Mouse (Mus musculus) midbrain, embryonic 10.5 days (tissue): ENCODE measurements at regions not wholly inside any gene's neighbourhood (a gene's known extent, or its start where the extent isn't known, plus 50 kb on each side); places are given as distances from the start of the nearest gene placed in this dataset.

Experiments used
- DNase-seq: peaks from one replicate; pipeline ENCODE4 v3.0.0-alpha.2; 2017; ENCODE audit warnings: low spot score
- H3K27ac ChIP-seq: fragments of 300-500 bp; sonication (generic); replicated peaks from 2 replicates; pipeline ENCODE4 v1.5.1; 2016; ENCODE audit warnings: mild to moderate bottlenecking
- H3K27me3 ChIP-seq: fragments of 300-500 bp; sonication (generic); 2 replicates; pipeline ENCODE4 v1.6.1; 2016; ENCODE audit warnings: low read depth, mild to moderate bottlenecking; ENCODE audit not compliant: poor library complexity, severe bottlenecking
- H3K36me3 ChIP-seq: fragments of 300-500 bp; sonication (generic); 2 replicates; pipeline ENCODE4 v1.6.1; 2016; ENCODE audit warnings: mild to moderate bottlenecking, moderate library complexity
- H3K4me1 ChIP-seq: fragments of 300-500 bp; sonication (generic); 2 replicates; pipeline ENCODE4 v1.6.1; 2016
- H3K4me3 ChIP-seq: fragments of 300-500 bp; sonication (generic); 2 replicates; pipeline ENCODE4 v1.5.1; 2016; ENCODE audit warnings: mild to moderate bottlenecking, moderate library complexity
- H3K9me3 ChIP-seq: fragments of 300-500 bp; sonication (generic); replicated peaks from 2 replicates; pipeline ENCODE4 v1.6.1; 2016; ENCODE audit warnings: mild to moderate bottlenecking
- WGBS: fragments of 180-500 bp; shearing (Covaris S2); methylation state at CpG from one replicate; pipeline ENCODE4 v1.1.7; 2016; 5-methylcytosine and 5-hydroxymethylcytosine counted together

GRCm38 (mm10) chr13:102545845-102546615 lies 147.3 kb upstream of the Cd180 start:
- Histone ChIP-seq H3K27me3 (no peaks in the 10 kb centered on the region), H3K4me3 (no peak overlapping the region), H3K4me1 (peaks cover 13% of the 10 kb centered on the region), H3K36me3 (no peaks in the 10 kb centered on the region), H3K9me3 (no peaks in the 10 kb centered on the region), H3K27ac (no peak overlapping the region)
- WGBS: 82% methylated on average over 17 of the region's 17 CpGs
- DNase-seq: no peak

GRCm38 (mm10) chr13:102548252-102548651 lies 145.1 kb upstream of the Cd180 start:
- Histone ChIP-seq H3K4me3 (no peak overlapping the region), H3K9me3 (no peaks in the 10 kb centered on the region), H3K27ac (no peak overlapping the region), H3K27me3 (no peaks in the 10 kb centered on the region), H3K4me1 (peaks cover 13% of the 10 kb centered on the region), H3K36me3 (no peaks in the 10 kb centered on the region)
- 50% methylated on average over 6 of the region's 6 CpGs for WGBS
- DNase-seq: no peak

GRCm38 (mm10) chr13:102566846-102567572 lies 126.3 kb upstream of the Cd180 start:
- Histone ChIP-seq H3K4me3 (no peak overlapping the region), H3K27me3 (no peaks in the 10 kb centered on the region), H3K4me1 (no peaks in the 10 kb centered on the region), H3K27ac (no peak overlapping the region), H3K9me3 (no peaks in the 10 kb centered on the region), H3K36me3 (no peaks in the 10 kb centered on the region)
- WGBS: 87% methylated on average over 3 of the region's 3 CpGs
- no peak for DNase-seq

GRCm38 (mm10) chr13:102569580-102569979 lies 123.8 kb upstream of the Cd180 start:
- Histone ChIP-seq H3K36me3 (no peaks in the 10 kb centered on the region), H3K4me1 (peaks cover 10% of the 10 kb centered on the region), H3K9me3 (no peaks in the 10 kb centered on the region), H3K4me3 (no peak overlapping the region), H3K27me3 (no peaks in the 10 kb centered on the region), H3K27ac (no peak overlapping the region)
- WGBS: 84% methylated on average over 3 of the region's 3 CpGs
- DNase-seq: no peak

- H3K27ac ChIP-seq: no peak overlapping the region
- peaks cover 10% of the 10 kb centered on the region for H3K4me1 ChIP-seq
- H3K27me3 ChIP-seq: no peaks in the 10 kb centered on the region
- 90% methylated on average over 1 of the region's 1 CpGs for WGBS
- H3K9me3 ChIP-seq: no peaks in the 10 kb centered on the region
- DNase-seq: no peak
- H3K36me3 ChIP-seq: no peaks in the 10 kb centered on the region
- H3K4me3 ChIP-seq: no peak overlapping the region
Measured at GRCm38 (mm10) chr13:102570286-102570685, 123.1 kb upstream of the Cd180 start.

GRCm38 (mm10) chr13:102573286-102573921 lies 120.0 kb upstream of the Cd180 start:
- no peak for DNase-seq
- H3K4me1 ChIP-seq: peaks cover 10% of the 10 kb centered on the region
- H3K27me3 ChIP-seq: no peaks in the 10 kb centered on the region
- no peak overlapping the region for H3K4me3 ChIP-seq
- H3K27ac ChIP-seq: peak overlapping the region; percentile 24; the same call in 1 of the 2 replicates
- H3K9me3 ChIP-seq: no peaks in the 10 kb centered on the region
- H3K36me3 ChIP-seq: no peaks in the 10 kb centered on the region
- WGBS: 66% methylated on average over 5 of the region's 5 CpGs

- 79% methylated on average over 7 of the region's 7 CpGs for WGBS
- Histone ChIP-seq H3K36me3 (no peaks in the 10 kb centered on the region), H3K9me3 (no peaks in the 10 kb centered on the region), H3K27ac (no peak overlapping the region), H3K27me3 (no peaks in the 10 kb centered on the region), H3K4me1 (peaks cover 10% of the 10 kb centered on the region), H3K4me3 (no peak overlapping the region)
- DNase-seq: no peak
Measured at GRCm38 (mm10) chr13:102576871-102577662, 116.3 kb upstream of the Cd180 start.

GRCm38 (mm10) chr13:102578811-102579210 lies 114.5 kb upstream of the Cd180 start:
- Histone ChIP-seq H3K4me3 (no peak overlapping the region), H3K4me1 (peaks cover 6% of the 10 kb centered on the region), H3K9me3 (no peaks in the 10 kb centered on the region), H3K27ac (no peak overlapping the region), H3K36me3 (no peaks in the 10 kb centered on the region), H3K27me3 (no peaks in the 10 kb centered on the region)
- 84% methylated on average over 2 of the region's 2 CpGs for WGBS
- no peak for DNase-seq

GRCm38 (mm10) chr13:102579638-102580037 lies 113.7 kb upstream of the Cd180 start:
- H3K4me3 ChIP-seq: no peak overlapping the region
- no peak for DNase-seq
- H3K27me3 ChIP-seq: no peaks in the 10 kb centered on the region
- WGBS: 93% methylated on average over 3 of the region's 3 CpGs
- H3K9me3 ChIP-seq: no peaks in the 10 kb centered on the region
- no peak overlapping the region for H3K27ac ChIP-seq
- no peaks in the 10 kb centered on the region for H3K36me3 ChIP-seq
- H3K4me1 ChIP-seq: peaks cover 5% of the 10 kb centered on the region; the same call in 1 of the 2 replicates

GRCm38 (mm10) chr13:102583984-102584645 lies 109.2 kb upstream of the Cd180 start:
- H3K36me3 ChIP-seq: no peaks in the 10 kb centered on the region
- no peak for DNase-seq
- WGBS: 88% methylated on average over 12 of the region's 12 CpGs
- H3K4me1 ChIP-seq: peaks cover 5% of the 10 kb centered on the region; the same call in 1 of the 2 replicates
- H3K9me3 ChIP-seq: no peaks in the 10 kb centered on the region
- no peak overlapping the region for H3K27ac ChIP-seq
- H3K4me3 ChIP-seq: no peak overlapping the region
- H3K27me3 ChIP-seq: no peaks in the 10 kb centered on the region

GRCm38 (mm10) chr13:102586215-102586614 lies 107.1 kb upstream of the Cd180 start:
- no peaks in the 10 kb centered on the region for H3K27me3 ChIP-seq
- no peak overlapping the region for H3K27ac ChIP-seq
- peaks cover 16% of the 10 kb centered on the region for H3K4me1 ChIP-seq
- no peak for DNase-seq
- WGBS: 87% methylated on average over 6 of the region's 6 CpGs
- no peaks in the 10 kb centered on the region for H3K9me3 ChIP-seq
- H3K36me3 ChIP-seq: no peaks in the 10 kb centered on the region
- H3K4me3 ChIP-seq: no peak overlapping the region
